Mouse (Mus musculus) limb, embryonic 13.5 days (tissue): ENCODE results near the gene Sh3pxd2b. TPM values are rescaled to one million over a fixed set of nuclear protein-coding genes. Genes with fewer than 3 reads are reported as not detected.
A peak's percentile ranks its signal among the peaks of the same experiment; 100 is the strongest.

ENCODE experiments used
- ATAC-seq: fragments of 200-750 bp; cut with Nextera tagmentation; 2 replicates; pipeline ENCODE4 v1.8.0; 2017; ENCODE audit warnings: low read depth, moderate number of reproducible peaks, moderate TSS enrichment; ENCODE audit not compliant: low FRiP score
- H3K27ac ChIP-seq: fragments of 300-500 bp; sonication (generic); 2 replicates; pipeline ENCODE4 v1.5.1; 2015; ENCODE audit warnings: inconsistent platforms, mild to moderate bottlenecking, moderate library complexity
- H3K27me3 ChIP-seq: fragments of 300-500 bp; sonication (generic); 2 replicates; pipeline ENCODE4 v1.6.1; 2015; ENCODE audit warnings: mild to moderate bottlenecking, inconsistent platforms
- H3K36me3 ChIP-seq: fragments of 300-500 bp; sonication (generic); 2 replicates; pipeline ENCODE4 v1.6.1; 2015; ENCODE audit warnings: inconsistent platforms, mild to moderate bottlenecking, moderate library complexity
- H3K4me1 ChIP-seq: fragments of 300-500 bp; sonication (generic); 2 replicates; pipeline ENCODE4 v1.6.1; 2015; ENCODE audit warnings: inconsistent platforms
- H3K4me2 ChIP-seq: fragments of 300-500 bp; sonication (generic); replicated peaks from 2 replicates; pipeline ENCODE4 v1.6.1; 2015; ENCODE audit warnings: inconsistent platforms, mild to moderate bottlenecking, moderate library complexity
- H3K4me3 ChIP-seq: fragments of 300-500 bp; sonication (generic); 2 replicates; pipeline ENCODE4 v1.5.1; 2015; ENCODE audit warnings: moderate library complexity, mild to moderate bottlenecking, inconsistent platforms
- H3K9ac ChIP-seq: fragments of 300-500 bp; sonication (generic); 2 replicates; pipeline ENCODE4 v1.6.1; 2015; ENCODE audit warnings: mild to moderate bottlenecking, inconsistent platforms
- H3K9me3 ChIP-seq: fragments of 300-500 bp; sonication (generic); 2 replicates; pipeline ENCODE4 v1.6.1; 2016; ENCODE audit warnings: inconsistent platforms
- WGBS: fragments of 180-500 bp; shearing (Covaris S2); methylation state at CpG from one replicate; pipeline ENCODE4 v1.1.7; 2015; 5-methylcytosine and 5-hydroxymethylcytosine counted together
- polyA plus RNA-seq: library from polyadenylated mRNA; unstranded; fragments of >200 nt; fragmentation: Nextera tagmentation; extraction: Ambion mirVana; gene quantifications from 2 replicates; pipeline ENCODE4 v1.2.1, GENCODE M21; 2015

Gene Sh3pxd2b
- polyA plus RNA-seq, 1 experiment from 2014 or later, result 31.3 TPM

GRCm38 (mm10) chr11:32420001-32420400 lies 72.4 kb downstream of the Sh3pxd2b start:
- Histone ChIP-seq H3K4me3 (no peak overlapping the region), H3K9ac (no peak overlapping the region), H3K36me3 (peaks cover 96% of the 10 kb centered on the region), H3K9me3 (no peaks in the 10 kb centered on the region), H3K27ac (no peak overlapping the region), H3K4me1 (0 out of 2 replicates have a peak, but pooled peaks cover 3% of the 10 kb centered on the region), H3K4me2 (no peak overlapping the region), H3K27me3 (no peaks in the 10 kb centered on the region)
- WGBS, result 80% methylated on average over 5 of the region's 5 CpGs
- ATAC-seq, result no peak

GRCm38 (mm10) chr11:32423311-32423710 lies 75.7 kb downstream of the Sh3pxd2b start:
- no peak overlapping the region for H3K4me3 ChIP-seq
- no peak overlapping the region for H3K4me2 ChIP-seq
- ATAC-seq, result no peak
- 0 out of 2 replicates have a peak, but pooled peaks cover 3% of the 10 kb centered on the region for H3K4me1 ChIP-seq
- WGBS, result 81% methylated on average over 12 of the region's 12 CpGs
- no peak overlapping the region for H3K27ac ChIP-seq
- peaks cover 80% of the 10 kb centered on the region for H3K36me3 ChIP-seq
- no peak overlapping the region for H3K9ac ChIP-seq
- no peaks in the 10 kb centered on the region for H3K27me3 ChIP-seq
- no peaks in the 10 kb centered on the region for H3K9me3 ChIP-seq

- peak; percentile 30; the same call in 1 of the 2 replicates for ATAC-seq
- WGBS, result 76% methylated on average over 4 of the region's 4 CpGs
These were observed 77.0 kb downstream of the Sh3pxd2b start for GRCm38 (mm10) chr11:32424600-32424999.

GRCm38 (mm10) chr11:32425043-32425658 lies 77.5 kb downstream of the Sh3pxd2b start:
- H3K4me2 ChIP-seq, result no peak overlapping the region
- H3K36me3 ChIP-seq, result peaks cover 66% of the 10 kb centered on the region
- 77% methylated on average over 10 of the region's 10 CpGs for WGBS
- H3K9me3 ChIP-seq, result no peaks in the 10 kb centered on the region
- H3K27ac ChIP-seq, result no peak overlapping the region
- H3K4me1 ChIP-seq, result 0 out of 2 replicates have a peak, but pooled peaks cover 3% of the 10 kb centered on the region
- ATAC-seq, result 0 out of 2 replicates have a peak, but pooled peaks have one; percentile 37
- H3K9ac ChIP-seq, result no peak overlapping the region
- no peak overlapping the region for H3K4me3 ChIP-seq
- no peaks in the 10 kb centered on the region for H3K27me3 ChIP-seq

More at GRCm38 (mm10) chr11:32424600-32424999, 77.0 kb downstream of the Sh3pxd2b start:
- Histone ChIP-seq H3K4me3 (no peak overlapping the region), H3K4me2 (no peak overlapping the region), H3K27ac (no peak overlapping the region), H3K4me1 (0 out of 2 replicates have a peak, but pooled peaks cover 3% of the 10 kb centered on the region), H3K27me3 (no peaks in the 10 kb centered on the region), H3K9ac (no peak overlapping the region), H3K36me3 (peaks cover 71% of the 10 kb centered on the region), H3K9me3 (no peaks in the 10 kb centered on the region)

GRCm38 (mm10) chr11:32427537-32427936 lies 79.9 kb downstream of the Sh3pxd2b start:
- WGBS, result 56% methylated on average over 7 of the region's 7 CpGs
- H3K27me3 ChIP-seq, result no peaks in the 10 kb centered on the region
- 0 out of 2 replicates have a peak, but pooled peaks cover 3% of the 10 kb centered on the region for H3K4me1 ChIP-seq
- H3K36me3 ChIP-seq, result peaks cover 42% of the 10 kb centered on the region
- no peak for ATAC-seq
- H3K9ac ChIP-seq, result no peak overlapping the region
- no peak overlapping the region for H3K27ac ChIP-seq
- no peak overlapping the region for H3K4me2 ChIP-seq
- no peak overlapping the region for H3K4me3 ChIP-seq
- H3K9me3 ChIP-seq, result no peaks in the 10 kb centered on the region

GRCm38 (mm10) chr11:32435410-32436060 lies 87.9 kb downstream of the Sh3pxd2b start:
- WGBS, result 43% methylated on average over 6 of the region's 6 CpGs
- peak overlapping the region; percentile 81 for H3K27ac ChIP-seq

GRCm38 (mm10) chr11:32442576-32442975 lies 95.0 kb downstream of the Sh3pxd2b start:
- Histone ChIP-seq H3K4me2 (no peak overlapping the region), H3K4me1 (no peaks in the 10 kb centered on the region), H3K36me3 (no peaks in the 10 kb centered on the region), H3K9ac (no peak overlapping the region), H3K27ac (no peak overlapping the region), H3K9me3 (no peaks in the 10 kb centered on the region), H3K4me3 (no peak overlapping the region), H3K27me3 (no peaks in the 10 kb centered on the region)
- no peak for ATAC-seq
- 75% methylated on average over 3 of the region's 3 CpGs for WGBS

More at GRCm38 (mm10) chr11:32435410-32436060, 87.9 kb downstream of the Sh3pxd2b start:
- peak; percentile 95 for ATAC-seq
- Histone ChIP-seq H3K36me3 (no peaks in the 10 kb centered on the region), H3K4me1 (peaks cover 16% of the 10 kb centered on the region), H3K9ac (no peak overlapping the region), H3K27me3 (no peaks in the 10 kb centered on the region), H3K4me3 (no peak overlapping the region), H3K9me3 (no peaks in the 10 kb centered on the region), H3K4me2 (0 out of 2 replicates have a peak overlapping the region, but pooled peaks have one; percentile 16)

- ATAC-seq, result no peak
- 64% methylated on average over 1 of the region's 1 CpGs for WGBS
- H3K36me3 ChIP-seq, result no peaks in the 10 kb centered on the region
- no peak overlapping the region for H3K4me3 ChIP-seq
- no peaks in the 10 kb centered on the region for H3K4me1 ChIP-seq
- no peaks in the 10 kb centered on the region for H3K27me3 ChIP-seq
- no peak overlapping the region for H3K27ac ChIP-seq
- H3K4me2 ChIP-seq, result no peak overlapping the region
- no peak overlapping the region for H3K9ac ChIP-seq
- H3K9me3 ChIP-seq, result no peaks in the 10 kb centered on the region
These were observed 96.6 kb downstream of the Sh3pxd2b start for GRCm38 (mm10) chr11:32444266-32444665.

GRCm38 (mm10) chr11:32445135-32445534 lies 97.5 kb downstream of the Sh3pxd2b start:
- 58% methylated on average over 1 of the region's 1 CpGs for WGBS
- H3K9me3 ChIP-seq, result no peaks in the 10 kb centered on the region
- no peaks in the 10 kb centered on the region for H3K36me3 ChIP-seq
- no peak overlapping the region for H3K4me3 ChIP-seq
- no peak overlapping the region for H3K27ac ChIP-seq
- no peak for ATAC-seq
- no peaks in the 10 kb centered on the region; the same call in 1 of the 2 replicates for H3K4me1 ChIP-seq
- H3K9ac ChIP-seq, result no peak overlapping the region
- no peak overlapping the region for H3K4me2 ChIP-seq
- H3K27me3 ChIP-seq, result no peaks in the 10 kb centered on the region

- no peak overlapping the region for H3K27ac ChIP-seq
- 82% methylated on average over 6 of the region's 6 CpGs for WGBS
- no peaks in the 10 kb centered on the region for H3K27me3 ChIP-seq
- no peaks in the 10 kb centered on the region for H3K9me3 ChIP-seq
- H3K36me3 ChIP-seq, result no peaks in the 10 kb centered on the region
- H3K4me2 ChIP-seq, result no peak overlapping the region
- no peak overlapping the region for H3K4me3 ChIP-seq
- no peak overlapping the region for H3K9ac ChIP-seq
- no peaks in the 10 kb centered on the region; the same call in 1 of the 2 replicates for H3K4me1 ChIP-seq
- no peak for ATAC-seq
These were observed 98.1 kb downstream of the Sh3pxd2b start for GRCm38 (mm10) chr11:32445637-32446226.

- WGBS, result 0% methylated on average over 1 of the region's 1 CpGs
- Histone ChIP-seq H3K27ac (no peak overlapping the region), H3K4me2 (no peak overlapping the region), H3K4me1 (peaks cover 21% of the 10 kb centered on the region), H3K9ac (no peak overlapping the region), H3K36me3 (no peaks in the 10 kb centered on the region), H3K27me3 (no peaks in the 10 kb centered on the region), H3K9me3 (no peaks in the 10 kb centered on the region), H3K4me3 (no peak overlapping the region)
- no peak for ATAC-seq
These were observed 102.6 kb downstream of the Sh3pxd2b start for GRCm38 (mm10) chr11:32450216-32450615.

- Histone ChIP-seq H3K9ac (no peak overlapping the region), H3K9me3 (no peaks in the 10 kb centered on the region), H3K36me3 (no peaks in the 10 kb centered on the region), H3K4me1 (peaks cover 22% of the 10 kb centered on the region), H3K27ac (no peak overlapping the region), H3K4me2 (no peak overlapping the region), H3K4me3 (no peak overlapping the region), H3K27me3 (no peaks in the 10 kb centered on the region)
- WGBS, result 92% methylated on average over 6 of the region's 6 CpGs
- ATAC-seq, result no peak
These were observed 103.7 kb downstream of the Sh3pxd2b start for GRCm38 (mm10) chr11:32451306-32451705.
